Mouse (Mus musculus): ENCODE results near the gene Lgals2. TPM values are rescaled to one million over a fixed set of nuclear protein-coding genes. Genes with fewer than 3 reads are reported as not detected.
A peak's percentile ranks its signal among the peaks of the same experiment; 100 is the strongest.

Lgals2 gene
- polyA plus RNA-seq, 1 experiment from 2014 or later = 6.9 TPM

GRCm38 (mm10) chr15:78868826-78869233, 13.5 kb upstream of the Lgals2 start:
- 70% methylated on average over 7 of the region's 7 CpGs for WGBS
- Histone ChIP-seq H3K27me3 (replicated peaks; ENCODE audit: control insufficient read depth, insufficient read depth, low read length) (no peaks in the 10 kb centered on the region), H3K9me3 (ENCODE audit: control insufficient read depth, low read length) (no peaks in the 10 kb centered on the region), H3K4me1 (replicated peaks; ENCODE audit: control insufficient read depth, insufficient read depth, low read length) (no peaks in the 10 kb centered on the region; the same call in 1 of the 2 replicates), H3K36me3 (ENCODE audit: control insufficient read depth, insufficient read depth, low read length) (no peaks in the 10 kb centered on the region), H3K9ac (ENCODE audit: low read depth, low read length) (no peak overlapping the region), H3K4me3 (ENCODE audit: low read depth, low read length) (no peak overlapping the region), H3K4me2 (no peak overlapping the region), H3K27ac (ENCODE audit: low read depth, low read length) (peak overlapping the region; percentile 66)
- ATAC-seq (replicated peaks; ENCODE audit: low FRiP score) = no peak
- no peak for DNase-seq (ENCODE audit: low spot score)

- no peak overlapping the region for H3K4me3 ChIP-seq (ENCODE audit: low read depth, low read length)
- DNase-seq (ENCODE audit: low spot score) (no peak), ATAC-seq (replicated peaks; ENCODE audit: low FRiP score) (no peak)
- no peaks in the 10 kb centered on the region for H3K36me3 ChIP-seq (ENCODE audit: control insufficient read depth, insufficient read depth, low read length)
- no peaks in the 10 kb centered on the region; the same call in 1 of the 2 replicates for H3K4me1 ChIP-seq (replicated peaks; ENCODE audit: control insufficient read depth, insufficient read depth, low read length)
- peak overlapping the region; percentile 66 for H3K27ac ChIP-seq (ENCODE audit: low read depth, low read length)
- H3K9ac ChIP-seq (ENCODE audit: low read depth, low read length) = no peak overlapping the region
- 49% methylated on average over 9 of the region's 9 CpGs for WGBS
- no peak overlapping the region for H3K4me2 ChIP-seq
- H3K9me3 ChIP-seq (ENCODE audit: control insufficient read depth, low read length) = no peaks in the 10 kb centered on the region
- H3K27me3 ChIP-seq (replicated peaks; ENCODE audit: control insufficient read depth, insufficient read depth, low read length) = no peaks in the 10 kb centered on the region
Observed at GRCm38 (mm10) chr15:78868398-78868797, 13.1 kb upstream of the Lgals2 start.

GRCm38 (mm10) chr15:78863852-78864253, 8.5 kb upstream of the Lgals2 start:
- DNase-seq (ENCODE audit: low spot score) = no peak
- Histone ChIP-seq H3K27ac (ENCODE audit: low read depth, low read length) (no peak overlapping the region), H3K4me1 (replicated peaks; ENCODE audit: control insufficient read depth, insufficient read depth, low read length) (peaks cover 5% of the 10 kb centered on the region), H3K9me3 (ENCODE audit: control insufficient read depth, low read length) (no peaks in the 10 kb centered on the region), H3K36me3 (ENCODE audit: control insufficient read depth, insufficient read depth, low read length) (no peaks in the 10 kb centered on the region), H3K9ac (ENCODE audit: low read depth, low read length) (no peak overlapping the region), H3K4me2 (no peak overlapping the region), H3K27me3 (replicated peaks; ENCODE audit: control insufficient read depth, insufficient read depth, low read length) (no peaks in the 10 kb centered on the region), H3K4me3 (ENCODE audit: low read depth, low read length) (no peak overlapping the region)
- ATAC-seq (replicated peaks; ENCODE audit: low FRiP score) = no peak
- WGBS = 33% methylated on average over 13 of the region's 13 CpGs

- H3K36me3 ChIP-seq (ENCODE audit: control insufficient read depth, insufficient read depth, low read length) = no peaks in the 10 kb centered on the region
- no peak for DNase-seq (ENCODE audit: low spot score)
- 75% methylated on average over 2 of the region's 2 CpGs for WGBS
- no peak overlapping the region for H3K4me2 ChIP-seq
- no peak for ATAC-seq (replicated peaks; ENCODE audit: low FRiP score)
- no peak overlapping the region for H3K9ac ChIP-seq (ENCODE audit: low read depth, low read length)
- no peak overlapping the region for H3K27ac ChIP-seq (ENCODE audit: low read depth, low read length)
- no peak overlapping the region for H3K4me3 ChIP-seq (ENCODE audit: low read depth, low read length)
- H3K9me3 ChIP-seq (ENCODE audit: control insufficient read depth, low read length) = no peaks in the 10 kb centered on the region
- no peaks in the 10 kb centered on the region for H3K27me3 ChIP-seq (replicated peaks; ENCODE audit: control insufficient read depth, insufficient read depth, low read length)
- H3K4me1 ChIP-seq (replicated peaks; ENCODE audit: control insufficient read depth, insufficient read depth, low read length) = peaks cover 7% of the 10 kb centered on the region
Observed at GRCm38 (mm10) chr15:78863154-78863553, 7.8 kb upstream of the Lgals2 start.

- Histone ChIP-seq H3K27me3 (replicated peaks; ENCODE audit: control insufficient read depth, insufficient read depth, low read length) (no peaks in the 10 kb centered on the region), H3K9ac (ENCODE audit: low read depth, low read length) (no peak overlapping the region), H3K4me2 (no peak overlapping the region), H3K36me3 (ENCODE audit: control insufficient read depth, insufficient read depth, low read length) (no peaks in the 10 kb centered on the region), H3K4me3 (ENCODE audit: low read depth, low read length) (no peak overlapping the region), H3K4me1 (replicated peaks; ENCODE audit: control insufficient read depth, insufficient read depth, low read length) (peaks cover 7% of the 10 kb centered on the region), H3K27ac (ENCODE audit: low read depth, low read length) (no peak overlapping the region), H3K9me3 (ENCODE audit: control insufficient read depth, low read length) (no peaks in the 10 kb centered on the region)
- ATAC-seq (replicated peaks; ENCODE audit: low FRiP score) (no peak), DNase-seq (ENCODE audit: low spot score) (no peak)
- 75% methylated on average over 5 of the region's 5 CpGs for WGBS
Observed at GRCm38 (mm10) chr15:78862280-78862679, 7.0 kb upstream of the Lgals2 start.

- no peak overlapping the region for H3K27ac ChIP-seq (ENCODE audit: low read depth, low read length)
- H3K27me3 ChIP-seq (replicated peaks; ENCODE audit: control insufficient read depth, insufficient read depth, low read length) = no peaks in the 10 kb centered on the region
- no peak overlapping the region for H3K9ac ChIP-seq (ENCODE audit: low read depth, low read length)
- DNase-seq (ENCODE audit: low spot score) (no peak), ATAC-seq (replicated peaks; ENCODE audit: low FRiP score) (no peak)
- no peak overlapping the region for H3K4me2 ChIP-seq
- H3K4me1 ChIP-seq (replicated peaks; ENCODE audit: control insufficient read depth, insufficient read depth, low read length) = peaks cover 7% of the 10 kb centered on the region
- 29% methylated on average over 6 of the region's 6 CpGs for WGBS
- no peaks in the 10 kb centered on the region for H3K36me3 ChIP-seq (ENCODE audit: control insufficient read depth, insufficient read depth, low read length)
- no peak overlapping the region for H3K4me3 ChIP-seq (ENCODE audit: low read depth, low read length)
- no peaks in the 10 kb centered on the region for H3K9me3 ChIP-seq (ENCODE audit: control insufficient read depth, low read length)
Observed at GRCm38 (mm10) chr15:78859714-78860113, 4.4 kb upstream of the Lgals2 start.

GRCm38 (mm10) chr15:78859311-78859710, 4.0 kb upstream of the Lgals2 start:
- Histone ChIP-seq H3K4me3 (ENCODE audit: low read depth, low read length) (no peak overlapping the region), H3K4me1 (replicated peaks; ENCODE audit: control insufficient read depth, insufficient read depth, low read length) (peaks cover 7% of the 10 kb centered on the region), H3K9ac (ENCODE audit: low read depth, low read length) (no peak overlapping the region), H3K36me3 (ENCODE audit: control insufficient read depth, insufficient read depth, low read length) (no peaks in the 10 kb centered on the region), H3K9me3 (ENCODE audit: control insufficient read depth, low read length) (no peaks in the 10 kb centered on the region), H3K27me3 (replicated peaks; ENCODE audit: control insufficient read depth, insufficient read depth, low read length) (no peaks in the 10 kb centered on the region), H3K4me2 (no peak overlapping the region), H3K27ac (ENCODE audit: low read depth, low read length) (0 out of 2 replicates have a peak overlapping the region, but pooled peaks have one; percentile 11)
- ATAC-seq (replicated peaks; ENCODE audit: low FRiP score) = no peak
- 65% methylated on average over 4 of the region's 4 CpGs for WGBS
- no peak for DNase-seq (ENCODE audit: low spot score)

GRCm38 (mm10) chr15:78857009-78857408, 1.7 kb upstream of the Lgals2 start:
- Histone ChIP-seq H3K27ac (ENCODE audit: low read depth, low read length) (no peak overlapping the region), H3K4me3 (ENCODE audit: low read depth, low read length) (no peak overlapping the region), H3K4me2 (no peak overlapping the region), H3K9me3 (ENCODE audit: control insufficient read depth, low read length) (no peaks in the 10 kb centered on the region), H3K9ac (ENCODE audit: low read depth, low read length) (no peak overlapping the region), H3K36me3 (ENCODE audit: control insufficient read depth, insufficient read depth, low read length) (no peaks in the 10 kb centered on the region), H3K4me1 (replicated peaks; ENCODE audit: control insufficient read depth, insufficient read depth, low read length) (peaks cover 7% of the 10 kb centered on the region), H3K27me3 (replicated peaks; ENCODE audit: control insufficient read depth, insufficient read depth, low read length) (no peaks in the 10 kb centered on the region)
- WGBS = 77% methylated on average over 7 of the region's 7 CpGs
- no peak for DNase-seq (ENCODE audit: low spot score)
- ATAC-seq (replicated peaks; ENCODE audit: low FRiP score) = no peak

- Histone ChIP-seq H3K4me2 (peak overlapping the region; percentile 50), H3K4me1 (replicated peaks; ENCODE audit: control insufficient read depth, insufficient read depth, low read length) (peaks cover 12% of the 10 kb centered on the region), H3K9me3 (ENCODE audit: control insufficient read depth, low read length) (no peaks in the 10 kb centered on the region), H3K9ac (ENCODE audit: low read depth, low read length) (no peak overlapping the region), H3K36me3 (ENCODE audit: control insufficient read depth, insufficient read depth, low read length) (no peaks in the 10 kb centered on the region; the same call in none of the 2 replicates), H3K4me3 (ENCODE audit: low read depth, low read length) (no peak overlapping the region), H3K27ac (ENCODE audit: low read depth, low read length) (no peak overlapping the region), H3K27me3 (replicated peaks; ENCODE audit: control insufficient read depth, insufficient read depth, low read length) (no peaks in the 10 kb centered on the region)
- WGBS = 9% methylated on average over 13 of the region's 13 CpGs
- ATAC-seq (replicated peaks; ENCODE audit: low FRiP score) = peak; percentile 87
- DNase-seq (ENCODE audit: low spot score) = peak; percentile 90
Observed at GRCm38 (mm10) chr15:78851505-78852153, 3.7 kb downstream of the Lgals2 start.
